Mouse (Mus musculus) induced T-regulatory cell, adult 2 months (primary cell): ENCODE measurements around the gene Tpst1.
A peak's percentile ranks its signal among the peaks of the same experiment; 100 is the strongest.

ENCODE experiments used
- DNase-seq: peaks from one replicate; pipeline ENCODE4 v3.0.0-alpha.2; 2012; ENCODE audit warnings: low read depth

Tpst1 gene

DNA sequence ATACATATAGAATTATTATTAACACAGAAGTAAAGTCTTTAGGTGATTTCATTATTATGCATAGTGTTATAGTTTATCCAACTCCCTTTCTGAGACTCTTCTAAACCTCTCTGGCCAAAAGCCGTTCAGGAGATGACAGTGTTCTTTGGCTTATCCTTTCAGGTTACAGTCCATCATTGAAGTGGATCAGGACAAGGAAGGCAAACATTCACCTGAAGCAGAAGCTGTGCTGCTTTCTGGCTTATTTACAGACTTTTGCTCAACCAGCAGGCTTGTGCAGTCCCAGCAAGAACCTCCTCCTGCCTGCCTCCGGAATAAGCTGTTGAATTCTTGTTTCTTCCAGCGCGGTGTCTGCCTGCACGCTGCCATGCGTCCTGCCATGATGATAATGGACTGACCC, at the start of gene Tpst1:
Gene Tpst1 (plus strand): TSS at position 301 of the 400 bp plus-strand sequence.
- DNase-seq: no peak

DNA sequence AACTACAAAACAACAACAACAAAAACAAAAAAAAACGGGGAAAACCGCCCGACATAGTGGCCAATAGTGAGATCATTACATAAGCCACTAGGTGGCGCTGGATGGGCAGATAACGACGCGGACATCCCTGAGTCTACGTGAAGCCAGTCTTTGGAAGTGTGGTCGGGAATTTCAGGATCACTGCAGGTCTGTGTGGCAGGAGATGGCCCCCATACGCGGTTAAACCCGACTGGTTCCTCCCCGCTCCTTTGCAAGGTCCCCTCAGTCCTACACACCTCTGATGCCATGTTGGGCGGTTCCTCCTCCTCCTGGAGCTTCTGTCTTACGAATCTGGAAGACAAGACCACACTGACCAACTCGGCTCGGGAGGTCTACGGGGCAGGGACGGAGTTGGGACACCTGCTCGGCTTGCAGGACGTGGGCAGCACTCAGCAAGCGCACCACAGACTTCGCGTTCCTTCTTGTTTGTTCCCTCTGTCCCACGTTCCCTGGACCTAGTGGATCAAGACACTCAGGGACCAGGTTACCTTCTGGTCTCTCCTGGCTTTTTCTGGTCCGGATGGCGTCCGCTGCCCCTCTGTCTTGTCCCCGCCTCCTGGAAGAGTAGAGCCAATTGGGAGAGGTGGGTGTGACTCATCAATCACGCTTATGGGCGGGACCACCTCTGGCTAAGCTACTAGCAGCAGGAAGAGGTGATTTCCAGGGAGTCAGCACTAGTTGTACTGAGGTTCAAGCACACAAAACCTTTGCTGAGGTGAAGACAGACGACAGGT, 49.2 kb upstream of the Tpst1 start:
- DNase-seq: peak; percentile 94

DNA sequence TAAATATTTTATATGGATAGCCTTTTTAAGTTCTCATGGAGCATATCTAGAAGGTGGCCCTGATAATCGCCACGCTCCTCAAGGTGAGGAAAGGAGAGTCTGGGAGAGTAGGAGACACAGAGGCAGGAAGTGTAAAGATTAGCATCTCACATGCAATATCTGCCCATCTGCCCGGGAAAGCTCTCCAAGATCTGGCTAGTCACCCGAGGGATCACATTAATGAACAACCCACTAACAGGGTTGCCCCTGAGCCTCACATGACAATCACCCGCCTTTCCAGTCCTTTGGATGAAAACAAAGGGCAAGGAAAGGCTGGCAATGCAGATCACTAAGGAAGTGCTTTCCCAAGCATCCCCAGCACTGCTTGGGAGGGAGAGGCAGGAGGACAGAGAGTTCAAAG, 46.0 kb upstream of the Tpst1 start:
- DNase-seq: no peak

DNA sequence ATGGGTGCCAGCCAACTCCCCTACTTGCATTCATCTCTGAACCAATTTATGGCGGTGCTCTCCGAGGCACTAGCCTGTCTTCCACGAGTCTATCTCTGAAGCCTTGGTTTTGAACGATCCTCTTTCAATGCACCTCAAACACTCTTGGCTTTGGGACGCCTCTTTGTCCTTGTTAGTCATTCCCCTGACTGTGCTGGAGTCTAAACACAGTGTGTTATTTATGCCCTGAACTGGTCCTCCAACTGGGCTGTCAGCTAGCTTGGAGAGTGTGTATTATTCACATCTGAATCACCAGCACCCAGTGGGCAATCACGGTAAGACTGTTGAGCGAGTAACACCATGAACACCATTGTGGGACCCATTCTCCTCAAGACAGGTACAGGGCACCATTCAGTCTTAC, 45.4 kb upstream of the Tpst1 start:
- DNase-seq: no peak

DNA sequence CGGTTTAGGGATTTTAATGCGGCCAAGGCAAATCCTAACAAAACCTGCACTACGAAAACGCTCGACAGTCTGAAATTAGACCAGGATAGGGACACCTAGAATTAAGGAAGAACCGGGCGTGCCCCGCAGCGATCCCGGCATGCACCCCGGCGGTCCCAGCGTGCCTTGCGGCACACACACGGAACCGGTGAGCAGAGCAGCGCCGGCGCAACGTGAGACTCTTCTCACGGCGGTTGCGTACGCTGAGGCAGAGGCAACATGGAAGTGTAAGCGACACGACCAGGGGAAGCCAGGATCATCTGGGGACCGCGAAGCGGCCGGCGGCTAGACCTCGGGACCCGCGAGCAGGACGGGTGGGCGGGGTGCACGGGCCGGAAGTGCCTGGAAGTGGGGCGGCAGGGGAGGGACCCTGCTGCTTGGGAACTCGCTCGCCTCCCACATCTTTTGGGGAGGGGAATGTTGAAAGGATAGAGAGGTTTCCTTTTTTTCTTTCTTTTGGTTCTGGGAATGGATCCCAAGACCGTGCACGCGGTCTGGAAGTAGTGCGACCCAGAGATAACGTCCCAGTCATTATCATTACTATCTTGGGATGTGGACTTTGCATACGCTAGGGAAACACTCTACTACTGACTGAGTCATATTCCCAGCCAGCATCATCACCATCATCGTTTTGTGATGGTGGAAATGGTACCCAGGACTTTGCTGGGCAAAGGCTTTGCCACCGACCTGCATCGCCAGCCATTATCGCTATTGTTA, 43.8 kb upstream of the Tpst1 start, which contains the start of the genes Asl and Crcp:
Gene Asl (minus strand): TSS at position 106 of the 756 bp plus-strand sequence.
Gene Crcp (plus strand): TSS at position 149 of the 756 bp plus-strand sequence.
- peak; percentile 87 for DNase-seq

DNA sequence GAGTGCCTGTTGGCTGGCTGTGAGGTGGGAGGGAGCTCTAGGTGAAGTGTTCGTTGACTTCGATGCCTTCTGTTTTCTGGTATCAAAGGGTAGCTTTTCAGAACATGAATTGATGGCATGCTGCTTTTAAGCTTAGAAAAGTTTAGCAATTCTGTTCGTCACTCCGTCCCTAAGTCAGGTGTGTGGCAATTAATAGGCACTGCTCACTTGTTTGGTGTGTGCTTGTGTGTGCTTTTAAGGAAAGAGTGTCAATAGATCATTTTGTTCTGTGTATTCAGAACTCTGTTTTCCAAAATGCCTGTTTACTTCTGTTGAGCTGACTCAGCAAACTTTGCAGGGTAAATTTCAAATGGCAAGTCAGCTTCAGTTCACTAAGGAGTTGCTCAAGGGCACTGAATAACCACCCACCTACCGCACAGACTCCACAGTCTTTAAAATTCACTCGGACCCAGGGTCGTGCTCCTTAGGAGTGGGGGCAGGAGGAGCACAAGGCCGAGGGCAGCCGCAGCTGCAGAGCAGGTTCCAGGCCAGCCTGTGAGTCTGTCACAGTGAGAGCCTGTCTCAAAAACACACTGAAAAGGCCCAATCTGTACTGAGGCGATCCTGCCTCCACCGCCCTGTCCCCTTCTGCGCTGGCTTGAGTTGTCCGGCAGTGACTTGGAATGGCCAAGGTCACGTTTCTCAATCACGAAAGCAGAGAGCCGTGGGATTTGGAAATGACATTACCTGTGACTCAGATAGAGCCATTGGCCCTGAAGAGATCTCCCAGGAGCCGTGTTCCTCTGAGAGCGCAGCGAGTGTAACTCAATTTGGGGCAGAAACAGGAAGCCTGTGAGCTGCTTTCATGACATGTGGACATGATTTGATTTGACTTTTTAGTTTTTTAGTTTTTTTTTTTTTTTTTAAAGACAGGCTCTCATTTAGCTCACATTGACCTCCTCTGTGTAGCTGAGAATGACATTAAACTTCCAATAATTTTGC, 41.4 kb upstream of the Tpst1 start:
- DNase-seq: no peak

DNA sequence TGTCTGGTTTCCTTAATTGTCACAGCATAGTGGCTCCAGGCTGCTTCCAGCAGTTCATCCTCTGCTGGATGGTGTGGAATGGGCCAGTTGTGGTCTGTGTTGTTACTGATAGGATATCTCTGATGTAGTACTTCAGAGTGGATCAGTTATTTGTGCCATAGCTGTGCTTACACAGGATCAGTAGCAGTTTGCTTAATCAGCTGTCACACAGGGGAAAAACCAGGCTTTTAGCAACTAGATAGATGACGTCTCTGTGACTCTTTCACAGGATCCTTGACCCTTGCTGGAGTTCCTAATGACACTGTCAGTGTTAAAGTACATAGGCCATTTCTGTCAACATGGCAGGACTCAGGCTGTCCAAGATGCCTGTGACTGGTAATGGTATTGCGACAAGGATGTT, 39.3 kb upstream of the Tpst1 start:
- DNase-seq: no peak

DNA sequence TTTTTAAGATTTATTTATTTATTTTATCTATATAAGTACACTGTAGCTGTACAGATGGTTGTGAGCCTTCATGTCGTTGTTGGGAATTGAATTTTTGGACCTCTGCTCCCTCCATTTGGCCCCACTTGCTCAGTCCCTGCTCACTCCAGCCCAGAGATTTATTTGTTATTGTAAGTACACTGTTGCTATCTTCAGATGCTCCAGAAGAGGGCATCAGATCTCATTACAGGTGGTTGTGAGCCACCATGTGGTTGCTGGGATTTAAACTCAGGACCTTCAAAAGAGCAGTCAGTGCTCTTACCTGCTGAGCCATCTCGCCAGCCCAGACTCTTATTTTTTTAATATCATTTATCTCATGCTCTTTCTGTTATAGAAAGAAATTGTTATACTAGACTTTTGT, 36.8 kb upstream of the Tpst1 start:
- DNase-seq: peak; percentile 57

DNA sequence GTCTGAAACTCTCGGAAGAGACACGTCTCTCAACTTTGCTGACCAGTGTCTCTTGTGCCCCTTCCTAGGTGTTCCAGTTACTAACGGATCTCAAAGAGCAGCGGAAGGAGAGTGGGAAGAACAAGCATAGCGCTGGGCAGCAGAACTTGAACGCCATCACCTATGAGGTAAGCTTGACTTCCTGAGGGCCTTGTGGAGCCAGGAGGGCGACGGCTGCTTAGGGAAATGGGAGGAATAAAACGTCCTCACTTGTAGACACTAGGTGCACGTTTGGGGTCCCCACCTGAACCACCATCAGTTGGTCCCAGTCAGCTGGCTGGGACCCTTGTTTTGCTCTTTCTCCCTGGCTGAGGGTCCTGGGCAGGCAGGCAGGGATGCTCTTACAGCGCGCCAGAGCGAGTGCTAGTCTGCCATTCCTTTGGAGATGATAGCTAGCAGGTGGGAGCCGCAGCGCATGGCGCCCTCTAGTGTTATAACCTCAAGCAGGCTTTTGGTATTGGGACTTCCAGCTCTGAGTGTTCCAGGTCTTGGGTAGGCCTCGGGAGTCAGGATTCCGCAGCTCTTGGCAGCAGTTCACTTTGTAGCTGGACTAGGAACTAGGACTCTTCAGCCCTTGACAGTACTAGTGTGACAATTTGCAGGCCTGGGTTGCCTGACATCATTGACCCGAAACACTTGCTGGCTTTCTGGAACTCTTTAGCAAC, 35.2 kb upstream of the Tpst1 start:
- DNase-seq: peak; percentile 71

DNA sequence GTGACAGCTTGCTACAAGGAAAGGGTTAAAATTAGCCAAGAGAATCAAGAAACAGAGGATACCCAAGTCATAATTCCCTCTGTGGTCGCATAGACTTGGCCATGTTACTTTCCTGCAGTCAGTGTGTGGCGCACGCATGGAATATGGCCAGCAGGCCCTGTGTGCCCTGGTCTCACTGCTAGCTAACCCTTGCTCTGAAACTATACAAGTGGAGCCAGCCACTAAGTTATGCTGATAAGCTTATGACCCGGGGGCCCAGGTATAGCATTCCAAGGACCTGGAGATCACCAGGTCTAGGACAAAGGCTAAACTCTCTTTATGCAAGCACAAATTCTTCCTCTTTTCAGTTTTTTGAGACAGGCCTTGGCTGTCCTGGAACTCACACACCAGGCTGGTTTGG, 32.3 kb upstream of the Tpst1 start:
- DNase-seq: no peak

DNA sequence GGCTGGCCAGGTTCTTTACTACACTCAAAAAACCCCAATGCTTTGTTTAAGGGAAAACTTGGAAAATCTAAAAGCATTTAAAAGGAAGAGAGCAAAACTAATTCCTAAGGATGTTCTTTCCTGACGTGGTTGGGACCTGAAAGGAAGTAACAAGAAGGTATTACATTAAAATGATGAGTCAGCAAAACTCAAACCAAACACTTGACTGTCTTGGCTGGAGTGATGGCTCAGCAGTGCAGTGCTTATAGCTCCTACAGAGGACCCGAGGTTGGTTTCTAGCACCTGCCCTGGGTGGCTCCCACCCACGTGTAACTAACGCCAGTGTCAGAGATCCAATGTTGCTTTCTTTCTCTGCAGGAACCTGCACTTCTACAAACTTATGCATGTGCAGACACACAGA, 31.9 kb upstream of the Tpst1 start:
- DNase-seq: no peak

DNA sequence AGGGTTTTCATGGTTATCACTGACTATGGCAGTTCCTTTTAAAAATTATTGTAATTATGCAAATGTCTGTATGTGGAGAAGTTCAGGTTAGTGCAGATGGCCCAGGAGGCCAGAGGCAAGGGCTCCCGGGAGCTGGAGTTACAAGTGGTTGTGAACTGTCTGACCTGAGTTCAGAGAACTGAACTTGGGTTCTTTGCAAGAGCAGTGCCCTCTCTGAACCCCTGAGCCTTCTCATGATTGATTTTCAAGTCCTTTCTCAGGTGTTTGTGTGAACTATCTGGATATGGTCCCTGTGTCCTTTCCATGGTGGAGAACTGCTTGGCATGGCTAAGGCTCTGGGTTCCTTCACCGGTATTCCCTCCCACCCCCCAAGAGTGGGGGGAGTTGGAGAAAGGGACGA, 29.4 kb upstream of the Tpst1 start:
- no peak for DNase-seq

DNA sequence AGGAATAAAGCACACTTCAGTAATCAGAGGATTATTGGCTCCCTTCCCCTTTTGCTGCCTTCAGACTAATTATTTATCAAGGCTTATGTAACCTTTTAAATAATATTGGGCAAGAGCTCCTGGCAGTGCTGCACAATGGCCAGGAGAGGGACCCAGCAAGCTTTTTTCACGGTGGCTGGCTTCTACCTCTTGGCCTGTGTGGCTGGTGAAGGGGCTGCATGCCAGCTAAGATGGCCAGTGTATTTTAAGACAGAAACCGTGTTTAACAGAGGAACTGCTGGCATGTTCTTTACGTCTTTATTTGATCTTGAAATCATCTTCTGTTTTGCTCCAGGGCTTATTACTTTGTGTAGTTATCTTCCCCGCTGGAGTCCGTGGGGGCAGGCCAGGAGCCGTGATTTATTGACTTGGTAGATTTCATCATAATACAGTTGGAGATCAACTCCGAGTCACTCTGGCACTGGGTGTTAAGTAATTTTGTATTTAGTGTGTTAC, 28.9 kb upstream of the Tpst1 start:
- DNase-seq: no peak

DNA sequence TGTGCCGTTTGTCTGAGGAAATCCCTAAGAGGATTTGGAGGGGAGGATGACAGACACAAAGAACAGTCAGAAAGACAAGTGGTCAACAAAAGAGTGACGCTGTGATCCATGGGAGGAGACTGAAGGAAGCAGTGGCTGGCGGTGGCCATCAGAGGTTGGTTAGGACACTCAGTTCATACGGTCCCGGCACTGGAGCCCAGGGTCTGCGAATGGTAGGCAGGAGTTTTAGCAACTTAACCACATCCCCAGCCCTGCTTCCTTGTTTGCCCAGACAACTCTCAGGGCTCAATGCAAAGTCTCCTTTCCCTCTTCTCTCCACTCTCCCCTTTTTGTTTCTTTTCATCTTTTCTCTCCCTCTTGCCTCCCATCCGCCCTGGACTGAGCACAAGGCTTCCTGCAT, 27.0 kb upstream of the Tpst1 start:
- no peak for DNase-seq

DNA sequence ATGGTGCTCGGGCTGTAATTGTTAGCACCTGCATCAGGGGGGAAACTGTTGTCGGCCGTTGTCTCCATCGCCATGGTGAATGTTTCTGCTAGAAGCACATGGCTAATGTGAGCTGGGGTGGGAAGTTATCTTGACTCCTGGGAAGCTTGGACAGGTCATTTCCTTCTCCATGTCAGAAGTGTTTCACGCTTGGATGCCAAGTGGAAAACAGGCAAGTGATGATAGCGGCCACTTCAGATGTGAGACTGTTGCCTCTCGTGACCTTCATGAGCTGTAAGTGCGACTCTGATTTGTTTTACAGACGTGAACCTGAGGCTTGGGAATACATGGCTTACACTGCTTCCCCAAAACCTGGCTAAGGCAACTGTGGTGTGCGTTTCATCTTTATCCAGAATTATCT, 26.5 kb upstream of the Tpst1 start:
- DNase-seq: no peak

DNA sequence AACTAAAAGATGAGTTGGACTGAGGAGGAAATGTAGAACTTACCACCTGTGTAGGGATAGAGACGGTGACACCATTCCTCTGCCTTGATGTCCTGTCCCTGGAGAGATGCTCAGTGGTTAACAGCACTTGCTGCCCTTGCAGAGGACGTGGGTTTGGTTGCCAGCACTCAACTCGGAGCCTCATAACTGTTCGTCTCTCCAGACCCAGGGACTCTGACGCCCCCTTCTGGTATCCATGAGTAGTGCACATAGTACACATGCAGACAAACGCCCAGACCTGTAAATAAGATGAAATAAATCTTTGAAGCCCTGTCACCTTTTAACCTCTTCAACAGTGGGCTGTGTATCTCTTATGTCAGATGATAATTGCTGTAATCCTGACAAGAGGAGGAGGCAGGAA, 26.1 kb upstream of the Tpst1 start:
- DNase-seq: peak; percentile 50

DNA sequence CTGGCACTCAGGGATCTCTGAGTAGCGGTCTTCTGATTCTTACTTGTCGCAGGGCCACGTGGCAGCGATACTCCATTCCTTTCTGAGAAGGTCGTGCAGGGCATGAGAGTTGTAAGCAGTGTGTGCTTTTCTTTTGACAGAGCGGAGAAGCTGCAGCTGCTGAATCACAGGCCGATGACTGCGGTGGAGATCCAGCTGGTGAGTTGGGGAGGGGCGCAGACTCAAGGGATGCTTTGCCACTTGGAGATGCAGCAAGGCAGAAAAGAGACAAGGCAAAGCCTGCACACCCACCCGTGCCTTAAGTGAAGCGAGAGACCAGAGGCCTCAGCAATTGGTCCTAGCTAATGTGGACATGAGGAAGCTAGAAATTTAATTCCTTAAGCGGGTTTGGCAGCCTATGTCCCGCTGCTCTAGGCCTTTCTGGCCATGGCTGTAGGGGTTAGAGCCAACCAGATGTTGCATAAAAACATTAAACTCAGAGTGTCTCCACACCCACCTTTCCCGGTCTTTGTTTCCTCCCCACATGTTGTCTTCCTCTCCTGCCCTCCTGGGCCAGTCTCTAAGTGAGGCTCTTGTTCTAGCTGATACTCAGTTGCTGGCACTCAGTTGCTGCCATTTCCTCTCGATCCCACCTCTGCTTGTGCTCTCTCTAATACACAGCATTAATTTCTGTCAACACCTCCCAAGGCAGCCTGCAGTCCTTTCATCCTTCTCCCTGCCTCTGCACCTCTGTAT, 24.2 kb upstream of the Tpst1 start:
- no peak for DNase-seq

DNA sequence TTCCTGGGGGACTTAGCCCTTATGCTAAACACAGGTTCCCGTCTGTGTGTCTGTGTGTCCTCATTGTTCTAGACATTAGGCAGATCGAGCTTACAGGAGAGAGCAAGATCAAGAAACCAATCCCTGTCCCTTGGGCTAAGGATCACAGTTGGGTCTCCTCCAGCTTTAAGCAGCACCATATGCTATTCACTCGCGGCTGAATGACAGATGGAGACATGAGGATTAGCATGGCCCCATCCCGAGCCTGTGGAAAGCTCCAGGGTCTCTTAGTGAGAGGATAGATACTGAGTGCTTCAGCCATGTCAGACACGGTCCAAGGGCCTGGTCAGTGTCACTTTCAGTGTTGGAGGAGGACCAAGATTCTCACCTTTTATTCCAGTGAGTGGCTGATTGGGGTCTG, 22.7 kb upstream of the Tpst1 start:
- DNase-seq: no peak

DNA sequence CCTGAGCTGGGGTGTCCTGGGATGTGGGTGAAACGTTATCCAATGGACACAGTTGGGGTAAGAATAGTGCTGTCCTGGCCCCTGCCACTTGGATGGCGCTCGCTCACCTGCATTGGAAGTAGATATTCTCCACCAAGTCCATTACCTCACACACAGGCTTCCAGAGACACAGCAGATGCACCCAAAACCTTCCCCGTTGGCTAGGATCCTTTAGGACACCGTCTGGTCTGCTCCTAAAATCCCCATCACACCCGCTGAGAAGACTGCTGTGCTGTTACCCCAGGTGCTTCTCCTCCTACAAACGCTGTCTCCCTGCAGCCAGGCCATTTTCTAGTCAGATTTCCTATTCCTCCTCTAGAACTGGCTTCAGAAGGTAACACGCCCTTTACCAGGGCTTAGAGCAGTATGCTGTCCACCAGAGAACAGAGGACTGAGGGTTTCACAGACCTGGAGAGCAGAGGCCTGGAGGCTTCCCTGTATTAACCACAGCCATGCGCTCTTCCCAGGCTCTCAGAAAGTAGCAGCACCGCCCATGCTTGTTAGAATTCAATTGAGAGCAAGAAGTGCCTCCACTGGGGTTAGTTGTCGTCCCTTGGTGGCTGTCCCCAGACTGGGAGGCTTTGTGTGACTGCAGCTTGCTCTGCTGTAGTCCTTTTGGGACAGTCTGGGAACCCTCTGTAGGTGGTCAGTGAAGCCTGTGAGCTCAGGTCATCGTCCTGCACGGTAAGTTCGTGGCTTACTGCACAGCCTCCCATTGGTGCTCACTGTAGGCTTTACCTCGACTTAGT, 21.9 kb upstream of the Tpst1 start:
- no peak for DNase-seq

DNA sequence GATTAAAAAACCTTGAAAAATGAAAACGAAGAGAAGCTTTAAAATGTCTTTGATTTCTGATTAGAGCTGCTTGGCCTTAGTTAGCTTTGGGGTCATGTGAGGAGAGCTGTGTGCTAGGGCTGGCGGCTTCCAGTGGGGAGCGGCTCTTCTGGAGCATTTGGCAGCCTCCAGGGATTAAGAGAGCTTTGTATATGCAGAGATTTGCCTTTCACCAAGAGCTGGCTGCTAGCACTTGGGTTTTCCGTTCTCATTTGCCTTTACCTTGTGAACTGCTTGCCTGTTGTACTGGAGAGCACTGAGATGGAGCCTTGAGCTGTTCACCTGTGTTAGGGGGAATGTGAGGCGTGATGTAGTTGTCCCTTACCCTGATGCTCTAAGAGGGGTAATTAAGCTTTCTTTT, 20.6 kb upstream of the Tpst1 start:
- DNase-seq: no peak
